Mouse (Mus musculus) liver, embryonic 14.5 days (tissue): Measurements from ENCODE around the gene Celsr1.

Source experiments
- CTCF ChIP-seq: IDR thresholded peaks from 2 replicates; pipeline ENCODE4 v1.5.1; 2016; ENCODE audit warnings: antibody characterized with exemption, low read depth, control low read depth
- EP300 ChIP-seq: IDR thresholded peaks from 2 replicates; pipeline ENCODE4 v1.6.1; 2016; ENCODE audit warnings: antibody characterized with exemption, low read depth

- TF ChIP-seq CTCF (no peak), EP300 (no peak)
Observed at GRCm38 (mm10) chr15:86064850-86065229, 31.3 kb upstream of the Celsr1 start.
